Mouse (Mus musculus) c-Kit-positive CD71-positive TER-119-negative erythroid progenitor cells, embryonic 14.5 days (primary cell): ENCODE data around the gene Mrpl24.

Experiments
- DNase-seq: peaks from one replicate; pipeline ENCODE4 v3.0.0-alpha.2; 2013; ENCODE audit warnings: low read depth

Mrpl24 gene

DNA sequence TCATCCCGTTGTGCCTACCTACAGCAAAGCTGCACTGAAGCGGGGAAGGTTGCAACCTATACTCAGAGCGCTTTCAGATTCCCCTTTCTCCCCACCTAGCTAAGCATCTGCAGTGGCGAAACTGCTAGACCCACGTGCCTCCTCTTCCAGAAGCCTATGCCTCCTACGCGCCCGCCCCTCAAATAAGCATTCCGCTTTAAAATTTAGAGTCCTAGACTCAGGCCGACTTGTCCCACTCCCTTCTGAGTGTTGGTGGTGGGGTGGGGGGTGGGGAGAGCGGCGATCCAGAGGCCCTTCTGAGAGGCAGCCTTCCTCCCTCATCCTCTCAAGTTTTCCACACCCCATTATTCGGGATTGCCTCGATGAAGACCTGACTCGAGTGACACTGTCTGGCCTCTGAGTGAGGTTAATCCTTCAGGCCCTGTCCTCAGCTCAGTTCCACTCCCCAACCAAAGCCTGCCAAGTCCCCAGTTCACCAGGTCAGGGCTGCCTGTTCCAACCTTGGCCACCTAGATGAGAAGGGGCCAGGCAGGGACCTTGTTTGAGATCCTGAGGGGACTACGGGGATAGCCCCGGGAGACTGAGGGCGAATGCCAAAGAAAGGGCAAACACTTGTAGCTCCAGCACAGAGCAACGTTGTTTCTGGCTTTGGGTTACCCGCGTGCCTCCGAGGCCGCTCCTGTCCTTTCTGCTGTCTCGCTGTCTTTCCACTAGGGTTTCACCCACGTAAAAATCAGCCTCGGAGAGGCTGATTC is 27.9 kb downstream of the Mrpl24 start:
- DNase-seq: no peak

- DNase-seq: no peak
These were observed 28.5 kb downstream of the Mrpl24 start for GRCm38 (mm10) chr3:87947811-87948199.

DNA sequence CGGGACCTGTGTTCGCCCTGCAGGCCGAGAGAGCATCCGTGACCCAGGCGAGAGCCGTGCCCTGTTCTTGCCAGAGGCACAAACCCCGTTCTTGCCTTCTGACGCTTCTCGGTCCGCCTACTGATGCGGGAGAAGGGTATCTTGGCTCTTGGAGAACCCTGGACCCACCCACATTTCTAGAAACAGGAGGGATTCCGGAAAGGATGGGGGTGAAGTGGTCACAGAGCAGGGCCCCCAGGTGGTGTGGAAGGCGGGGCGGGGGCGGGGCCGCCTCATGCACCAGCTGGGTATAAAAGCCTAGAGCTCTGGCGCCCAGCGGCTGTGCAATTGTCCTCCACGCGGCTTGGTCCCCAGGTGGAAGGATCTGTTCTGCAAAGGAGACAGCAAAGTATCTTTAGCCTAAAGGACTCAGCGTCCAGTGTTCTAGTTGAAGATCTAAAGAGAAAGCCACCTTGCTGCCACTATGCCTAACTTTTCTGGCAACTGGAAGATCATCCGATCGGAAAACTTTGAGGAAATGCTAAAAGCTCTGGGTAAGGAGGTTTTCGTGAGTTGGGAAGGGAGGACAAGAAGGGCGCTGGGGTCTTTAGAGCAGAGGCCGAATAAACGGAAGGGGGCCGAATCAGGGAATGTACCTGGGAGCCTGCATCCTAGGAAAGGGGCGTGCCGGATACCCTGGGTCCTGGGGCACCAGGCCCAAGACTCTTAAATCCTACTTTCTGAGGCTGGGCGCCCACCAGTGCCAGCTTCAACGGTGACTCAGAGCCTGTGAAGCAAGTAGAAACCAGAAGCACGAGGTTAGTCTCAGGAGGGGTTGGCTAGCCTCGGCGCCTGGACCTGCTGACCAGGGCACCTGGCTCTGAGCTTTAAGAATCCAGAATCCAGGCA is 29.3 kb downstream of the Mrpl24 start, which contains the start of gene Crabp2:
Gene Crabp2, plus strand, starts transcription at position 289 of the 888 bp plus-strand sequence.
- DNase-seq: no peak

- no peak for DNase-seq
These were observed 30.1 kb downstream of the Mrpl24 start for GRCm38 (mm10) chr3:87949266-87949954.

GRCm38 (mm10) chr3:87949955-87950515 is 30.7 kb downstream of the Mrpl24 start:
- DNase-seq: no peak

DNA sequence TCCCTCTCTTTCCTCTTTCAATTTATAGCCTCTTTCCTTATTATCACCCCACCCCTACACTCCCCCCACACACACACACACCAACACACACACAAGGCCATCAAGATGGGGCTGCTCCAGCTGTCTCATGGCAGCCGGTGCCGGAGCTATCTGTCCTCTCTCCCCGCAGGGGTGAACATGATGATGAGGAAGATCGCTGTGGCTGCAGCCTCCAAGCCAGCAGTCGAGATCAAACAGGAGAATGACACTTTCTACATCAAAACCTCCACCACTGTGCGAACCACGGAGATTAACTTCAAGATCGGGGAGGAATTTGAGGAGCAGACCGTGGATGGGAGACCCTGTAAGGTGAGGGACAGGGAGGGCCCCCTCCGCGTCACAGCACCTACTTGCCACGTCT is 32.6 kb downstream of the Mrpl24 start:
- DNase-seq: no peak

DNA sequence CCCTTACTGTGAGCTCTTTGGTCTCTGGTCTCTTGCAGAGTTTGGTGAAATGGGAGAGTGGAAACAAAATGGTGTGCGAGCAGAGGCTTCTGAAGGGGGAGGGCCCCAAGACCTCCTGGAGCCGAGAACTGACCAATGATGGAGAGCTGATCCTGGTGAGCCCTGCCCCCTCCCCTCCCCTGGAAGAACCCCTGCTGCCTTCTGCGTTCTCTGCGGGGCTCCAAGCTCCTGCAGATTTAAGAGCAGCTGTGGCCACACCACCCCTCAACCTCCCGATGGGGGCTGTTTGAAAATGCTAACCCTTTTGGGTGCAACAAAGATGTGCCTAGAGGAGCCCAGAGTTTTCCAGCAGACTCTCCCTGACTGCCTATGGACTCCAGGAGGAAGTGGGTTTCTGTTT is 33.1 kb downstream of the Mrpl24 start:
- DNase-seq: no peak

DNA sequence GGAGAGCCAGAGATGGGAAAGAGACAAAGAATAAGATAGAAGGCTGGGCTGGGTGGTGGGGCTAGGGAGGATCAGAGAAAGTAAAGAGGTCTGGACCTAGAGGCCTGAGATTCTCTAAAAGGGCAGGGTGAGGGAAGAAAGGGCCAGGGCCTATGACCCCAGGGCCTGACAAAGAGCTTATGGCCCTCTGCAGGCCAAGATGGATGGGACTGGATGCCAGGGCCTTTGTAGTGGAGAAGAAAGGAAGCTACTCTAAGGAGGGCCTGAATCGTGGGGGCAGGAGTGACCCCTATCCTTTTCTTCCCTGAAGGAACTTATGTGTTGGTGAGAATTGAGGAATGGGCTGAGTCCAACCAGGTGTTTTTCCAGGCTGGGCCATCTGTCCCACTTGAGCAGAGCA is 38.8 kb downstream of the Mrpl24 start:
- no peak for DNase-seq

- no peak for DNase-seq
These were observed 39.2 kb downstream of the Mrpl24 start for GRCm38 (mm10) chr3:87958476-87958875.

DNA sequence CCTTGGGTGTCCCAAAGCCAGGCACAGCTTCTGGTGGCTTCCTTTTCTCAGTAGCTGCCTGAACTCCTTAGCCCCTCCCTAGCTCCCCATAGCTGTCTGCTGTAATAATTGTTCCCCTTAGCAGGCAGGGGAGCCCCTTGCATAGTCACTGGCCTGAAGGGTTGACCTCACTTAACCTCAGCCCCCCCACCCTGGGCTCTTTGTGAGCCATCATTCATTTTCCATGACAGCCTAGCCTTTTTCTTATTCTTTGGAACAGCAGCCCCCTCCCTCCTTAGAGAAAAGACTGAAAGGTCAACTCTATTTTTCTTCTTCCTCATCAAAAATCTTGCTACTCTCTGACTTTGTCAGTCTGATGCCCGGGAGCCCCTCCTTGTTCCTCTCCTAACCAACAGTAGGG is 39.7 kb downstream of the Mrpl24 start:
- DNase-seq: no peak

GRCm38 (mm10) chr3:87959371-87959770 is 40.1 kb downstream of the Mrpl24 start:
- no peak for DNase-seq

DNA sequence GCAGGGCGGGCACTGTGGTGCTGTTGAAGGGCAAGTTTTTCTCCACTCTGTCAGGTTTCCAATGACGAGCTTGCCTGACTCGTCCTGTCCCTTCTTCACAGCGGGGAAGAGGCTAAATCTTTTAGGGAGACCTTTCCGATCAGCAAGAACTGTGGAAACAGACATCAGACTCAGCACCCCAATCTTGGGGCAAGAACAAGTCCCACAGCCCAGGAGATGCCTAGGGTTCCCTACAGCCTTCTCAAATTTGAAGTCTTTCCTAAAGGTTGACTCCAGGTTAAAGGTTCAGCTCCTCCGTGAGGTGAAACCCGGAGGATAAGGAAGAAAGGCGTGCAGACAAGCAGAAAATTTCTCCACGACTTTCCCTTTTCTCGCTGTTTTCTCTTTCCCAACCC is 40.9 kb downstream of the Mrpl24 start:
- DNase-seq: no peak

DNA sequence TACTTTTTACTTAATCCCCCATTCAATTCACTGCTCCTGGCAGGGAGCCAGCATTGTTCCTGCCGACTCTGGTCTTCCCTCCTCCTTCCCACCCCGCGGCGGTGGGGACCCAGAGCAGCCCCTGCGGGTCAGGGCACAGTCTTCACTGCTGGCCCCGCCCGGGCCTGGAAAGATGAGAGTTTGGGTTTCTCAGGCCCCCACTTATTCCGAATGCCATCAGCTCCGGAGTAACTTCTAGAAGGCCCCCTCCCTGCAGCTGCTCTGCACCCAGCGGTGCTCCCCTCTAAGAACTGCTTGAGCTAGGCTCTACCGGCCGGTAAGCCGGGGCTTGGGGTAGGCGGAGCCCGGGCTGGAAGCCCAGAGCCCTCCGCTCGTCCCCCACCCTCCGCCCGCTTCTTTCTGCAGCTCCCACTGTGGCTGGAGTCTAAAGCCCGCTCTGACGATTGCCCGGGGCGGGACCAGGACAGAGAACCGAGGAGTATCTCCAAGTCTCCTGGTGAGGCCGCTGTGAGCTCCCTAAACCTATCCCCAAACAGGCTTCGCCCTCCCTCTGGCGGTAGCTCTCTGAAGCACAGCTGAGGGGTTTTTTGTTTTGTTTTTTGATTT is 41.4 kb downstream of the Mrpl24 start:
- peak; percentile 75 for DNase-seq

- DNase-seq: peak; percentile 40
These were observed 51.1 kb downstream of the Mrpl24 start for GRCm38 (mm10) chr3:87970184-87970938.

GRCm38 (mm10) chr3:87970939-87971488 is 51.7 kb downstream of the Mrpl24 start, which contains the start of gene Nes:
Nes (plus strand) TSS chr3:87971078.
- DNase-seq: no peak

DNA sequence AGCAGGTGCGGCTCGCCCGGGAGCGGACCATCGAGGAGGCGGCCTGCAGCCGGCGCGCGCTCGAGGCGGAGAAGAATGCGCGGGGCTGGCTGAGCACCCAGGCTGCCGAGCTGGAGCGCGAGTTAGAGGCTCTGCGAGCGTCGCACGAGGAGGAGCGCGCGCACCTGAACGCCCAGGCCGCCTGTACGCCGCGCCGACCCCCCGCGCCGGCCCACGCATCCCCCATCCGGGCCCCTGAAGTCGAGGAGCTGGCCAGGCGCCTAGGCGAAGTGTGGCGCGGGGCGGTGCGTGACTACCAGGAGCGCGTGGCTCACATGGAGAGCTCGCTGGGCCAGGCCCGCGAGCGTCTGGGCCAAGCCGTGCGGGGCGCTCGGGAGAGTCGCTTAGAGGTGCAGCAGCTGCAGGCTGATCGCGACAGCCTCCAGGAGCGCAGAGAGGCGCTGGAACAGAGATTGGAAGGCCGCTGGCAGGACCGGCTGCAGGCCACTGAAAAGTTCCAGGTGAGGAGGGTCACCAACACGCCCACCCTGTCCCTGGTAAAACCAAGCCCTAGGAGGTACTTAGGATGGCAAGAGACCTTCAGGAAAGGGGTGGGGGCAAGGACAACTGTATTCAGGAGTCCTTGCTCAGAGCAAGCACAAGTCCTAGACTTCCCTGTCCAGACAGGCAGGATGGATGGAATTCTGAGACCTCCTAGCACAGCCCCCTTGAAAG is 52.3 kb downstream of the Mrpl24 start:
- DNase-seq: no peak

GRCm38 (mm10) chr3:87972203-87972664 is 52.9 kb downstream of the Mrpl24 start:
- DNase-seq: no peak

DNA sequence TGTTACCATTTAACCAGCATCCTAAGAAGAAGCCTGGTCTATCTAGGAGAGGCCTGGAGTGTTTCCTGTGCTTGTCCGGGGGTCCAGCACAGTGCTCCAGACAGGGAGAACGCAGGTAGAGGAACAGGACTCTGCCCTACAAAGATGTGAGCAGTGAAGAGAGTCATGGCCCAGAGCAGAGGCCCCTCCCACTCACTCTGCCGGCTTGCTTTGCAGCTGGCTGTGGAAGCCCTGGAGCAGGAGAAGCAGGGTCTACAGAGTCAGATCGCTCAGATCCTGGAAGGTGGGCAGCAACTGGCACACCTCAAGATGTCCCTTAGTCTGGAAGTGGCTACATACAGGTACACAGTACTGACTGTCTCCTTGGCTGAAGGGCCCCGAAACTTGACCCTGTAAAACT is 53.5 kb downstream of the Mrpl24 start:
- no peak for DNase-seq
